Mouse (Mus musculus): ENCODE results near the gene Gja1.

DNA sequence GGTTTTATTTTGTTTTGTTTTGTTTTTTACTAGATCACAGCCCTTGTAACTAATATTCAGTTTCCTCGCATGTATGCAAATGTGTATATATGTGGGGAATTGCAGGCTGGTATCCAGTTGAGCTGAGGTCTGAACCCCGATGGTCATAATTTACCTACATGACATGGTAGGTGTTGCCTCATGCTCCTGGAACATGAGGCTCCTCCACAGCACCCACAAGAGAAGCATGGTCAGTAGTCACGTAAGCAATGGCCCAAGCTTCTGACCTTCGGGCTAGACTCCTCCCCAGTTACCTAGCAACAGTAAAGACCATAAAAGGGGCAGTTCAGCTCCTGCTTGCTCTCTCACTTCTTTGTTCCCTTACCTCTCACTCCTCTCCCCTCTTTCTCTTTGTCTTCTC lies 16.7 kb upstream of the Gja1 start:
- no peak for TF ChIP-seq POLR2A (IDR thresholded peaks at IDR 0.05; ENCODE audit: extremely low read depth, insufficient read depth, low read length)
- no peak for TF ChIP-seq CTCF (IDR thresholded peaks at IDR 0.05; ENCODE audit: low read depth, low read length)
